Mouse (Mus musculus) small intestine, adult 2 months (tissue): ENCODE measurements at regions not wholly inside any gene's neighbourhood (a gene's known extent, or its start where the extent isn't known, plus 50 kb on each side); places are given as distances from the start of the nearest gene placed in this dataset.

Experiments used
- H3K27ac ChIP-seq: fragments of 200-500 bp; 2 replicates; pipeline ENCODE4 v1.5.1; 2012; ENCODE audit warnings: low read depth, low read length, control low read depth, inconsistent platforms; ENCODE audit not compliant: insufficient read depth
- H3K27me3 ChIP-seq: fragments of 200-500 bp; 2 replicates; pipeline ENCODE4 v1.6.1; 2012; ENCODE audit warnings: mild to moderate bottlenecking, moderate library complexity, low read length, inconsistent platforms; ENCODE audit not compliant: control insufficient read depth, insufficient read depth
- H3K36me3 ChIP-seq: fragments of 200-500 bp; 2 replicates; pipeline ENCODE4 v1.6.1; 2012; ENCODE audit warnings: mild to moderate bottlenecking, low read length, control low read depth, inconsistent platforms; ENCODE audit not compliant: control insufficient read depth, insufficient read depth
- H3K4me1 ChIP-seq: fragments of 200-500 bp; 2 replicates; pipeline ENCODE4 v1.6.1; 2012; ENCODE audit warnings: low read length, inconsistent platforms, mixed read lengths; ENCODE audit not compliant: control insufficient read depth, insufficient read depth, insufficient read length
- H3K4me3 ChIP-seq: fragments of 200-500 bp; 2 replicates; pipeline ENCODE4 v1.5.1; 2012; ENCODE audit warnings: low read depth, mild to moderate bottlenecking, control low read depth, inconsistent platforms, low read length, moderate library complexity
- CTCF ChIP-seq: fragments of 200-500 bp; IDR thresholded peaks from 2 replicates; pipeline ENCODE4 v1.5.1; 2012; ENCODE audit warnings: low read depth, mild to moderate bottlenecking, control low read depth, inconsistent platforms, low read length, moderate library complexity, mixed read lengths; ENCODE audit not compliant: insufficient replicate concordance, insufficient read length; ENCODE audit errors: extremely low read depth
- POLR2A ChIP-seq: fragments of 200-500 bp; IDR thresholded peaks from 2 replicates; pipeline ENCODE4 v1.6.1; 2012; ENCODE audit warnings: low read depth, mild to moderate bottlenecking, control low read depth, inconsistent platforms, low read length, moderate library complexity
- WGBS: fragments of 180-500 bp; shearing (Covaris S2); methylation state at CpG from one replicate; pipeline ENCODE4 v1.1.7; 2018; 5-methylcytosine and 5-hydroxymethylcytosine counted together

DNA sequence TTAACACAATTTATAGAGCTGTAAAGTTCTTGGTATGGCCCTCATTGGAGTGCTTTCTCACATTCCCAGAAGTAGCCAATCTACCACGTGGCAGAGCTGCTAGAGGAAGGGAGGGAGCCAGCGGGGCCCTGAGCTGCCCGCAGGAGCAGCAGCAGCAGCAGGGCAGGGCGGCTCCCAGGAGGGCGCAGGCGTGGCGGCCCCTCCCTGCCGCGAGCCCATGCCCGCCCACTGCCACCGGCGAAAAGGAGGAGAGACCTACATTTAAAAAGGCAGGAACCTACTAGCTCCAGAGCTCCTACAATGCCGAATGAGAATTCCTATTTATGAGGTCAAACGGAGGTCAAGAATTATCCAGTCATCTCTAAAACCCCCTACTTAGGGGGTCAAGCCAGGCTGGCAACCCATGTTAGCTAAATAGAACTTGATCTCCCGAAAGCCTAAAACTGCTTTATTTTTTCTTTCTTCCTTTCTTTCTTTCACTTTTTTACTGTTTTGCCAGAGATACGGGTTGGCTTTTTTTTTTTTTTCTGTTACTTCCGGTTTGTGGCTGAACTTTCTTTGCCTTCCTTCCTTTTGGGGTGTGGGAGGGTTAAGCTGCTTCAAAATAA is 297.9 kb upstream of the Klf3 start:
- under 1% methylated on average over 17 of the region's 17 CpGs for WGBS
- Histone ChIP-seq H3K27me3 (no peaks in the 10 kb centered on the region), H3K36me3 (no peaks in the 10 kb centered on the region), H3K4me3 (peak overlapping the region; percentile 43), H3K27ac (peak overlapping the region; percentile 79), H3K4me1 (peaks cover 26% of the 10 kb centered on the region)
- TF ChIP-seq CTCF, result no peak
- 0 out of 2 replicates have a peak, but pooled peaks have one; percentile 20 for TF ChIP-seq POLR2A

DNA sequence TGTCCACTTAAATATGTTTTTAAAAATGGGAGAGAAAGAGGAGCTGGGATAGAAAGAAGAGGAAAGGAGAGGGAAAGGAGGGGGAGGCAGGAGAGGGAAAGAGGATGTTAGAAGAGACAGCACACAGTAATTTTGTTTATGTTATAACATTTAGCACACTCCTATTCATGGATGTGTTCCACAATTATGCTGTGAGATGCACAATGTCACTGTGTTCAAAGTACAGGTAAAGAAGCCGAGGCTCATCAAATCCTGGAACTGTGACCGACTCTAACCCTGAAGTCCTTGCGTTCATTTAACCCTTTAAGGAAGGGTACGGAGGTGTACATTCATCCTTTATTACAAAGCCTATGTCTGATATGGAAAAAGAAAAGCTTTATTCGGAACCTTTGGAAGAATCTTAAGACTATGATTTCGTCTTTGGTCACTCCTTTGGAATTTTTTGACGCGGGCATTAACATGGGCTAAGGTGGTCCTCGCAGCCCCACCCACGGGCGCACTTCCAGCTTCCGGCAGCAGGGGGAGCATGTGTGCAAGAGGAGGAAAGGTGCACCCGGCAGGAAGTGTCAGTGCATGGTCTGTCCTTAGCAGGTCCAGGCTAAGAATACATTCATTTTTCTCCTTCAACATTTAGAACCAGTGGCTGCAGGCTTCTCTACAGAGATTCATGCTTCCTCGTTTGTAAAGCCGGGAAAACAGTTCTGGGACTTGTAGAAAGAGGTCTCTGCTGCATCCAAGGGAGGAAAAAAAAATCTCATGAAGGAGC is 297.2 kb upstream of the Klf3 start:
- under 1% methylated on average over 15 of the region's 15 CpGs for WGBS
- no peaks in the 10 kb centered on the region for H3K36me3 ChIP-seq
- no peaks in the 10 kb centered on the region for H3K27me3 ChIP-seq
- peak overlapping the region; percentile 79 for H3K27ac ChIP-seq
- TF ChIP-seq POLR2A (no peak), CTCF (peak; percentile 99)
- H3K4me1 ChIP-seq, result peaks cover 20% of the 10 kb centered on the region
- H3K4me3 ChIP-seq, result peak overlapping the region; percentile 40; the same call in 1 of the 2 replicates

DNA sequence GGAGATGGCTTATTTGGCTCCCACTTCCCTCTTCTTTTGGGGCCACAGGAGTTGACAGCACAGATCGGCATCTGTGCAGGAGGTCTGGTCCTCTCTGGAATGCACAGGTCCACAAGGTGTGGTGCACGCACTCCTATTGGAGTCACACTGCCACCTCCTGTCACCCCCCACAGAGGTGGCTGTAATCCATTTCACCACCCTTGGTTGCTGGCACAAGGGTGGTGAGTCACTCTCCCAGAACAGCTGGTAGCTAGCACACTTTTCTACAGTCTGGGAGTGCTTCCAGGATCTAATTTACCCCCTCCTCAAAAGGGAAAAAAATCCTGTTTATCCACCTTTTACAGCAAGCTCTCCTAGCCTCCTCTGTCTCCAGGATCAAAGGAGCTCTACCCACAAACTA is 294.6 kb upstream of the Klf3 start:
- H3K4me3 ChIP-seq, result no peak overlapping the region
- no peak overlapping the region for H3K27ac ChIP-seq
- no peaks in the 10 kb centered on the region for H3K36me3 ChIP-seq
- no peaks in the 10 kb centered on the region for H3K27me3 ChIP-seq
- H3K4me1 ChIP-seq, result peaks cover 21% of the 10 kb centered on the region
- TF ChIP-seq POLR2A (no peak), CTCF (no peak)
- 54% methylated on average over 2 of the region's 2 CpGs for WGBS

DNA sequence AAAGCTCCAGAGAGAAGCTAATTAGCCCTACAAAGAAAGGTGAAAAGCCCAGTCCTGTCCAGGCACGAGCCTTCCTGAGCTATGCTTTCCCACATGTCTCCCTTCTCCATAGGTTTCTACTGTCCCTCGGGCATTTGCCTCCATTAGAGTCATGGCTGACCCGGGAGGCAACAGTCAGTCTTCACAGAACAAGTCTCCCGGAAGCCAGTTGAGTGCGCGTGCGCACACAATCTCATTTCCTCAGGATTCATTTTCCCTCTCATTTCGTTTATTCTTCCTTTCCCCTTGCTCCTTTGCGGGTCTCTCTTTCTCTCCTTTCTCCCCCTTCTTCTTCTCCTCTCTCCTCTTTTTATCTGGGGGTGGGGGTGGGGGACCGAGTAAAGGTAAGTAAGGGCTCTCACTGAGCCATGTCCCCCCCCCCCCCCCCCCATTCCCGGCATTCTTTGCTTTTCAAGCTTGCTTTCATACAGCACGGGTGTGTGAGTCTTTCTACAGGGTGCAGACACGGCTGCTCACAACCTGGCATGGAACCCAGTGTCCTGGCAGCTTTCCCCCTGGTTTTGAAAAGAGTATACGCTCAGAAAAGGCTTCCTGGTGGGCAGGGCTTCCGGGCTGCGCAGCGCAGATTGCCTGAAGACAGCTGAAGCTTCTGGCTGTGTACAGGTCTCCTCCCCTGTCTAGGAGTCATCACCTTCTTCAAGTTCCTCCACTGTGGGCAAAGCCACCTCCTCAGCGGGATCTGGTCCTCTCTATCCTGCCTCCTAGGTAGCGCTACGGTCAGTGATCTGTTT is 289.8 kb upstream of the Klf3 start:
- no peaks in the 10 kb centered on the region for H3K36me3 ChIP-seq
- H3K4me3 ChIP-seq, result no peak overlapping the region
- H3K27me3 ChIP-seq, result no peaks in the 10 kb centered on the region
- H3K4me1 ChIP-seq, result peaks cover 21% of the 10 kb centered on the region; the same call in 1 of the 2 replicates
- WGBS, result 87% methylated on average over 20 of the region's 20 CpGs
- TF ChIP-seq POLR2A, result no peak
- TF ChIP-seq CTCF, result no peak
- H3K27ac ChIP-seq, result no peak overlapping the region

DNA sequence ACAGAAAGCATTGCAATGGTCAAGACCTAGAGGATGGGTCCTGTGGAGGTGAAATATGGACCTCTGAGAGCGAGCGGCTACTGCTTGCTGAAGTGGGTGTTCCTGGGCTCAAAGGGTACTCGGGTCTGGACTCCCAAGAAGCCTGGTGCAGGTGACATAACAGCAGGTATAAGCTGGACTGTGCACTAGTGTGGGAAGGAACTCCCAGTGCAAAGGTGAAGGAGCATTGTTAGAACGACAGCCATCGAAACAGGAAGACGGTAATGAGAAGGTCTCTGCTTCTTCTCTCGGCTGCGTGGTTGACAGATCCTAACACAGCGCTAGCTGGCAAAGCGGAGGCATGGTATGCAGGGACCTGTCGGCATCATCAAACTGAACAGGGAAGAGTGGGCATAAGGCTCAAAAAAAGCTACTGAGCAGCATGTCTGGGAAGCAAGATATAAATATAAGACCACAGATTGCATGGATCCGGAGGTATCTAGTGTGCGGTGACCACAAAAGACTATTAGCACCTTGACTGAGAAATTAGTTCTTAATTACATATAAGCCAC is 287.0 kb upstream of the Klf3 start:
- peak; percentile 85 for TF ChIP-seq POLR2A
- no peak for TF ChIP-seq CTCF
- peaks cover 26% of the 10 kb centered on the region for H3K4me1 ChIP-seq
- 27% methylated on average over 13 of the region's 13 CpGs for WGBS
- peak overlapping the region; percentile 68 for H3K4me3 ChIP-seq
- no peaks in the 10 kb centered on the region for H3K36me3 ChIP-seq
- no peaks in the 10 kb centered on the region for H3K27me3 ChIP-seq
- H3K27ac ChIP-seq, result peak overlapping the region; percentile 98

DNA sequence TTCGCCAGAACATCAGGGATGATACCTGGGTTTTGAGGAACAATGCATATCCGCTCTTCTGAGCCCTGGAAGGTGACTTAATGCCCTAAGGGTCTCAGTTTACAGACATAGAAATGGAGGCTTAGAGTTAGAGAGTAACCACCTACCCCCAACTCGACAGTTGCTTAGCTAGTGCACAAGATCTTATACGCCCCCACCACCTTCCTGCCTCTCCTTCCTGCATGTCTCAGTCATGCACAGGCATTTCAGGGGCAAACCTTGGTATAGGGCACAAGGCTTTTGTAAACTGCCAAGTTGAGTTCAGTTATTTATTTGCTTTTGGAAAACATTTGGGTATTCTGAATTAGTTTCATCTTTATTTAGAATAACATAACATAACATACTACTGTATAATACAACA is 285.9 kb upstream of the Klf3 start:
- Histone ChIP-seq H3K4me3 (peak overlapping the region; percentile 68), H3K27ac (peak overlapping the region; percentile 87), H3K36me3 (no peaks in the 10 kb centered on the region), H3K27me3 (no peaks in the 10 kb centered on the region), H3K4me1 (peaks cover 21% of the 10 kb centered on the region)
- WGBS, result 44% methylated on average over 4 of the region's 4 CpGs
- no peak for TF ChIP-seq CTCF
- no peak for TF ChIP-seq POLR2A
